Mouse (Mus musculus) heart, embryonic 13.5 days (tissue): ENCODE measurements around the gene Tmcc2. TPM values are rescaled to one million over a fixed set of nuclear protein-coding genes. Genes with fewer than 3 reads are reported as not detected.

Source experiments
- ATAC-seq: fragments of 200-750 bp; cut with Nextera tagmentation; 2 replicates; pipeline ENCODE4 v1.8.0; 2017; ENCODE audit warnings: moderate TSS enrichment; ENCODE audit not compliant: insufficient number of reproducible peaks, low FRiP score, low TSS enrichment; ENCODE audit errors: extremely low read depth
- H3K27ac ChIP-seq: fragments of 300-500 bp; sonication (generic); replicated peaks from 2 replicates; pipeline ENCODE4 v1.5.1; 2015; ENCODE audit warnings: moderate library complexity, mild to moderate bottlenecking, inconsistent platforms
- H3K27me3 ChIP-seq: fragments of 300-500 bp; sonication (generic); replicated peaks from 2 replicates; pipeline ENCODE4 v1.6.1; 2015; ENCODE audit warnings: mild to moderate bottlenecking, inconsistent platforms
- H3K36me3 ChIP-seq: fragments of 300-500 bp; sonication (generic); 2 replicates; pipeline ENCODE4 v1.6.1; 2015; ENCODE audit warnings: mild to moderate bottlenecking, inconsistent platforms
- H3K4me1 ChIP-seq: fragments of 300-500 bp; sonication (generic); 2 replicates; pipeline ENCODE4 v1.6.1; 2015; ENCODE audit warnings: inconsistent platforms
- H3K4me2 ChIP-seq: fragments of 300-500 bp; sonication (generic); 2 replicates; pipeline ENCODE4 v1.6.1; 2015; ENCODE audit warnings: inconsistent platforms, mild to moderate bottlenecking, moderate library complexity
- H3K4me3 ChIP-seq: fragments of 300-500 bp; sonication (generic); 2 replicates; pipeline ENCODE4 v1.5.1; 2015; ENCODE audit warnings: moderate library complexity, mild to moderate bottlenecking, inconsistent platforms
- H3K9ac ChIP-seq: fragments of 300-500 bp; sonication (generic); 2 replicates; pipeline ENCODE4 v1.6.1; 2015; ENCODE audit warnings: inconsistent platforms, mild to moderate bottlenecking, moderate library complexity
- H3K9me3 ChIP-seq: fragments of 300-500 bp; sonication (generic); 2 replicates; pipeline ENCODE4 v1.6.1; 2016; ENCODE audit warnings: inconsistent platforms
- WGBS: fragments of 180-500 bp; shearing (Covaris S2); methylation state at CpG from one replicate; pipeline ENCODE4 v1.1.7; 2015; ENCODE audit warnings: mixed read lengths; 5-methylcytosine and 5-hydroxymethylcytosine counted together
- polyA plus RNA-seq: library from polyadenylated mRNA; unstranded; fragments of >200 nt; fragmentation: Nextera tagmentation; extraction: Ambion mirVana; gene quantifications from 2 replicates; pipeline ENCODE4 v1.2.1, GENCODE M21; 2015

The Tmcc2 gene
- polyA plus RNA-seq, 1 experiment from 2014 or later: 35.8 TPM

- ATAC-seq: no peak
- WGBS: 64% methylated on average over 8 of the region's 8 CpGs
These were observed 14.6 kb downstream of the Tmcc2 start for GRCm38 (mm10) chr1:132376211-132377054.

GRCm38 (mm10) chr1:132375256-132375655 lies 15.8 kb downstream of the Tmcc2 start:
- Histone ChIP-seq H3K36me3 (peaks cover 33% of the 10 kb centered on the region), H3K4me2 (peak overlapping the region; percentile 47), H3K9me3 (no peaks in the 10 kb centered on the region), H3K4me3 (peak overlapping the region; percentile 7; the same call in 1 of the 2 replicates), H3K27ac (peak overlapping the region; percentile 76), H3K4me1 (peaks cover 77% of the 10 kb centered on the region), H3K9ac (peak overlapping the region; percentile 58), H3K27me3 (no peaks in the 10 kb centered on the region)
- WGBS: 18% methylated on average over 4 of the region's 4 CpGs
- ATAC-seq: no peak

More at GRCm38 (mm10) chr1:132376211-132377054, 14.6 kb downstream of the Tmcc2 start:
- Histone ChIP-seq H3K9ac (peak overlapping the region; percentile 54), H3K4me2 (peak overlapping the region; percentile 47), H3K27me3 (no peaks in the 10 kb centered on the region), H3K27ac (peak overlapping the region; percentile 28; the same call in 1 of the 2 replicates), H3K4me3 (no peak overlapping the region), H3K4me1 (peaks cover 66% of the 10 kb centered on the region), H3K36me3 (peaks cover 36% of the 10 kb centered on the region), H3K9me3 (no peaks in the 10 kb centered on the region)

- Histone ChIP-seq H3K4me1 (peaks cover 79% of the 10 kb centered on the region), H3K4me2 (peak overlapping the region; percentile 47)
These were observed 16.2 kb downstream of the Tmcc2 start for GRCm38 (mm10) chr1:132374873-132375244.

GRCm38 (mm10) chr1:132374140-132374872 lies 16.8 kb downstream of the Tmcc2 start:
- ATAC-seq: peak; percentile 68
- Histone ChIP-seq H3K9me3 (no peaks in the 10 kb centered on the region), H3K27ac (peak overlapping the region; percentile 76), H3K4me1 (peaks cover 79% of the 10 kb centered on the region), H3K9ac (peak overlapping the region; percentile 58), H3K27me3 (no peaks in the 10 kb centered on the region), H3K4me3 (peak overlapping the region; percentile 6; the same call in 1 of the 2 replicates), H3K36me3 (peaks cover 27% of the 10 kb centered on the region), H3K4me2 (peak overlapping the region; percentile 47)
- WGBS: 19% methylated on average over 5 of the region's 5 CpGs

More at GRCm38 (mm10) chr1:132374873-132375244, 16.2 kb downstream of the Tmcc2 start:
- no peaks in the 10 kb centered on the region for H3K27me3 ChIP-seq
- H3K9ac ChIP-seq: peak overlapping the region; percentile 58
- no peak for ATAC-seq
- peak overlapping the region; percentile 76 for H3K27ac ChIP-seq
- H3K9me3 ChIP-seq: no peaks in the 10 kb centered on the region
- H3K4me3 ChIP-seq: peak overlapping the region; percentile 7; the same call in 1 of the 2 replicates
- H3K36me3 ChIP-seq: peaks cover 29% of the 10 kb centered on the region
- WGBS: 64% methylated on average over 3 of the region's 3 CpGs

GRCm38 (mm10) chr1:132372896-132373534 lies 18.1 kb downstream of the Tmcc2 start:
- H3K27me3 ChIP-seq: no peaks in the 10 kb centered on the region
- ATAC-seq: no peak
- H3K4me3 ChIP-seq: no peak overlapping the region
- H3K9me3 ChIP-seq: no peaks in the 10 kb centered on the region
- WGBS: 59% methylated on average over 6 of the region's 6 CpGs
- peak overlapping the region; percentile 58 for H3K9ac ChIP-seq
- H3K4me1 ChIP-seq: peaks cover 84% of the 10 kb centered on the region
- H3K36me3 ChIP-seq: peaks cover 15% of the 10 kb centered on the region
- H3K4me2 ChIP-seq: peak overlapping the region; percentile 47
- peak overlapping the region; percentile 76 for H3K27ac ChIP-seq

GRCm38 (mm10) chr1:132372354-132372753 lies 18.7 kb downstream of the Tmcc2 start:
- no peak for ATAC-seq
- H3K4me3 ChIP-seq: no peak overlapping the region
- H3K4me2 ChIP-seq: peak overlapping the region; percentile 47
- 85% methylated on average over 5 of the region's 5 CpGs for WGBS
- 0 out of 2 replicates have a peak overlapping the region, but pooled peaks have one; percentile 24 for H3K9ac ChIP-seq
- peaks cover 12% of the 10 kb centered on the region; the same call in 1 of the 2 replicates for H3K36me3 ChIP-seq
- H3K4me1 ChIP-seq: peaks cover 83% of the 10 kb centered on the region
- peak overlapping the region; percentile 76 for H3K27ac ChIP-seq
- H3K27me3 ChIP-seq: no peaks in the 10 kb centered on the region
- no peaks in the 10 kb centered on the region for H3K9me3 ChIP-seq

GRCm38 (mm10) chr1:132371298-132372081 lies 19.6 kb downstream of the Tmcc2 start:
- H3K4me1 ChIP-seq: peaks cover 76% of the 10 kb centered on the region
- H3K36me3 ChIP-seq: peaks cover 17% of the 10 kb centered on the region; the same call in 1 of the 2 replicates
- no peak for ATAC-seq
- no peaks in the 10 kb centered on the region for H3K9me3 ChIP-seq
- WGBS: 71% methylated on average over 8 of the region's 8 CpGs
- no peak overlapping the region for H3K4me3 ChIP-seq
- peak overlapping the region; percentile 48 for H3K27ac ChIP-seq
- H3K27me3 ChIP-seq: no peaks in the 10 kb centered on the region
- peak overlapping the region; percentile 47 for H3K4me2 ChIP-seq
- H3K9ac ChIP-seq: 0 out of 2 replicates have a peak overlapping the region, but pooled peaks have one; percentile 24

- Histone ChIP-seq H3K4me2 (peak overlapping the region; percentile 47; the same call in 1 of the 2 replicates), H3K4me3 (no peak overlapping the region), H3K4me1 (peaks cover 69% of the 10 kb centered on the region), H3K27ac (peak overlapping the region; percentile 48), H3K9ac (peak overlapping the region; percentile 0; the same call in 1 of the 2 replicates), H3K36me3 (peaks cover 17% of the 10 kb centered on the region; the same call in 1 of the 2 replicates), H3K27me3 (no peaks in the 10 kb centered on the region), H3K9me3 (no peaks in the 10 kb centered on the region)
- ATAC-seq: no peak
- 67% methylated on average over 9 of the region's 9 CpGs for WGBS
These were observed 20.4 kb downstream of the Tmcc2 start for GRCm38 (mm10) chr1:132370681-132371173.

GRCm38 (mm10) chr1:132367692-132368506 lies 23.2 kb downstream of the Tmcc2 start:
- 20% methylated on average over 7 of the region's 7 CpGs for WGBS
- ATAC-seq: peak; percentile 74
- H3K36me3 ChIP-seq: peaks cover 17% of the 10 kb centered on the region; the same call in 1 of the 2 replicates
- peaks cover 59% of the 10 kb centered on the region for H3K4me1 ChIP-seq
- H3K4me3 ChIP-seq: peak overlapping the region; percentile 40
- H3K27me3 ChIP-seq: no peaks in the 10 kb centered on the region
- peak overlapping the region; percentile 59 for H3K27ac ChIP-seq
- peak overlapping the region; percentile 65 for H3K9ac ChIP-seq
- H3K9me3 ChIP-seq: no peaks in the 10 kb centered on the region
- H3K4me2 ChIP-seq: peak overlapping the region; percentile 50
